Mouse (Mus musculus) stomach, adult 2 months (tissue): ENCODE data around the gene Osmr. TPM values are rescaled to one million over a fixed set of nuclear protein-coding genes. Genes with fewer than 3 reads are reported as not detected.

Source experiments
- polyA plus RNA-seq: library from polyadenylated mRNA; depleted of rRNA; stranded (reverse); fragments of >200 nt; gene quantifications from 2 replicates; pipeline ENCODE4 v1.2.3, GENCODE M21; 2012; rRNA removed

Gene Osmr
- 0.52 and 1.3 TPM in 2 replicates for polyA plus RNA-seq

GRCm38 (mm10) chr15:6874601-6875019 lies at the start of gene Osmr:
Gene Osmr (minus strand): TSS chr15:6874969.

Other genes starting within 250 kb of the Osmr start
- 0.81 and 1.6 TPM in 2 replicates for gene Rictor, start 166.6 kb downstream of the Osmr start, polyA plus RNA-seq
- gene Lifr, start 215.6 kb upstream of the Osmr start, polyA plus RNA-seq: 5.1 and 21.1 TPM in 2 replicates